Mouse (Mus musculus): ENCODE results near the gene Sh3pxd2a.

DNA sequence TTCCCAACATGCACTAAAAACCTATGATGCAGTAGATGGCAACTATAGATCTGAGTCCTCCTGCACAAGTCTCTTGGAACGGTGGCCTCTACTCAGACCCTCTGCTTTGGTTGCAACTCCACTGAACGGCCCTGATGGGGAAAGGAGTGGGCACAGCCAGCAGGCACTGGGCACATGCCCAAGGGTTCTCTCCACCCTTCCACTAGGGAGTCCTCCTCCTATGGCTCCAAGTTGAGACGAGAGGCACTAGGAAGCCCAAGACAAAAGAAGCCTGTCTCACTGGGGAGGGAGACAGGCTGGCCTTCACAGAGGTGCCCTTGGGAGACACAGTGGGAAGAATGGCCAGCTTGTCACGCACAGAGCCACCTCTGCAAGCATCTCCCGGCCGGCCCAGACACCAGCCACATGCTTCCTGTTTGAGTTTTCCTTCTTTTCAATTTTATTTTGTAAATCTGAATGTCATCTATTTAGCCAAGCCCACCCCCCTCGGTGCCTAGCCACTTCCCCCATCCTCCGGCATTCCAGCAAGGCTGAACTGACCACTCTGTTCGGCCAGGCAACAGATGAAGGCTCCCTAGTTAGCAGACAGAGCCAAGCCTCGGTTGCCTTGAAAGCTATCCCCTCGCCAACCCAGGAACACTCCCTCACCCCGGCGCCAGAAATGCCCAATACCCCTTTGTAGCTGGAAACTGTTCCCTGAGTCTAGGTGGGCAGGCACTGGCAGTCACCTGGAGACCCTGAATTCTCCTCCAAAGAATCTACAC is 49.9 kb downstream of the Sh3pxd2a start:
- TF ChIP-seq CTCF (IDR thresholded peaks at IDR 0.05; ENCODE audit: extremely low read depth, insufficient read depth, insufficient read length, insufficient replicate concordance) (no peak), POLR2A (IDR thresholded peaks at IDR 0.05; ENCODE audit: low read depth, low read length) (no peak)
